Mouse (Mus musculus) megakaryocyte, embryonic 14.5 days (primary cell): Measurements from ENCODE around the gene 4930519G04Rik.

Experiments
- FLI1 ChIP-seq: IDR thresholded peaks from 2 replicates; pipeline ENCODE4 v1.6.1; 2012; ENCODE audit warnings: low read length, inconsistent platforms, mixed read lengths
- GATA1 ChIP-seq: IDR thresholded peaks from 3 replicates; pipeline ENCODE4 v1.6.1; 2012; ENCODE audit warnings: mixed read lengths, low read length, inconsistent platforms, borderline replicate concordance

DNA sequence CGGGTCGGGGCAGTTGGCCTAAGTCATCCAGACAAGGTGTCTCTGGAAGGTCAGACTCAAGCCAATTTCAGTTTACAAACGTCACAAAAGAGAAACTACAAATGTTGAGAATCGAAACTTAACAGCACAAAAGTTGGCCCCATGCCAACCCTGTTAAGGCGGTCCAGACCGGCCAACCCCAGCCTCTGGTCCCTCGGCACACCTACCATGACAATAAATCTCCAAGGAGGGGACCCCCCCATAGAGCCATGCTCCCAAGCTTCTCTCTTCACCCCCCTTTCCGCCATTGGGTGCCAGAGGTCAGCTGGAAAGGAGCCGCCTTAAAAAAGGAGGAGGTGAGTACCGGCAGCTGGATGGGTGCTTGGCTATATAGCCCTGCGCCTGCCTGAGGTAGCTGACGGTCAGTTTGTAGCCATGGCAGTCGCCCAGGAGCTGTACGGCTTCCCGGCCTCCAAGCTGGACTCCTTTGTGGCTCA lies 69.6 kb downstream of the 4930519G04Rik start, which contains the start of gene Oasl1:
- TF ChIP-seq GATA1 (no peak), FLI1 (no peak)
